Mouse (Mus musculus): Measurements from ENCODE around the gene Pcbp3.

- TF ChIP-seq GATA1 (IDR thresholded peaks at IDR 0.05; ENCODE audit: borderline replicate concordance, low read length) (no peak), FLI1 (IDR thresholded peaks at IDR 0.05; ENCODE audit: low read length) (no peak)
These were observed 228.6 kb downstream of the Pcbp3 start for GRCm38 (mm10) chr10:76732881-76733676.
